Mouse (Mus musculus) heart, embryonic 11.5 days (tissue): Measurements from ENCODE around the gene Gpc6. TPM values are rescaled to one million over a fixed set of nuclear protein-coding genes. Genes with fewer than 3 reads are reported as not detected.

Experiments
- ATAC-seq: fragments of 200-750 bp; cut with Nextera tagmentation; replicated peaks from 2 replicates; pipeline ENCODE4 v1.8.0; 2017; ENCODE audit warnings: moderate library complexity; ENCODE audit not compliant: insufficient number of reproducible peaks, low FRiP score, low TSS enrichment
- H3K27ac ChIP-seq: fragments of 300-500 bp; sonication (generic); 2 replicates; pipeline ENCODE4 v1.5.1; 2014; ENCODE audit warnings: mild to moderate bottlenecking, low read depth, low read length
- H3K27me3 ChIP-seq: fragments of 300-500 bp; sonication (generic); 2 replicates; pipeline ENCODE4 v1.6.1; 2014; ENCODE audit warnings: mild to moderate bottlenecking, low read length, mixed read lengths; ENCODE audit not compliant: control insufficient read depth, insufficient read depth
- H3K36me3 ChIP-seq: fragments of 300-500 bp; sonication (generic); 2 replicates; pipeline ENCODE4 v1.6.1; 2014; ENCODE audit warnings: mild to moderate bottlenecking, low read length, moderate library complexity, mixed read lengths; ENCODE audit not compliant: control insufficient read depth, insufficient read depth
- H3K4me1 ChIP-seq: fragments of 300-500 bp; sonication (generic); 2 replicates; pipeline ENCODE4 v1.6.1; 2014; ENCODE audit warnings: low read length; ENCODE audit not compliant: control insufficient read depth, insufficient read depth
- H3K4me2 ChIP-seq: fragments of 300-500 bp; sonication (generic); 2 replicates; pipeline ENCODE4 v1.6.1; 2014; ENCODE audit warnings: mild to moderate bottlenecking, moderate library complexity
- H3K4me3 ChIP-seq: fragments of 300-500 bp; sonication (generic); 2 replicates; pipeline ENCODE4 v1.5.1; 2014; ENCODE audit warnings: low read depth, low read length
- H3K9ac ChIP-seq: fragments of 300-500 bp; sonication (generic); 2 replicates; pipeline ENCODE4 v1.6.1; 2014; ENCODE audit warnings: mild to moderate bottlenecking, low read depth, low read length, moderate library complexity
- H3K9me3 ChIP-seq: fragments of 300-500 bp; sonication (generic); replicated peaks from 2 replicates; pipeline ENCODE4 v1.6.1; 2016; ENCODE audit warnings: low read length; ENCODE audit not compliant: control insufficient read depth
- WGBS: fragments of 180-500 bp; shearing (Covaris S2); extraction: QIAGEN DNeasy Blood & Tissue Kit; methylation state at CpG from one replicate; pipeline ENCODE4 v1.1.7; 2014; ENCODE audit not compliant: insufficient replicate concordance; 5-methylcytosine and 5-hydroxymethylcytosine counted together
- polyA plus RNA-seq: library from polyadenylated mRNA; unstranded; fragments of >200 nt; fragmentation: Nextera tagmentation; extraction: Ambion mirVana; gene quantifications from 2 replicates; pipeline ENCODE4 v1.2.1, GENCODE M21; 2014

Gpc6 gene
- polyA plus RNA-seq, 1 experiment from 2014 or later, result 14.3 TPM

DNA sequence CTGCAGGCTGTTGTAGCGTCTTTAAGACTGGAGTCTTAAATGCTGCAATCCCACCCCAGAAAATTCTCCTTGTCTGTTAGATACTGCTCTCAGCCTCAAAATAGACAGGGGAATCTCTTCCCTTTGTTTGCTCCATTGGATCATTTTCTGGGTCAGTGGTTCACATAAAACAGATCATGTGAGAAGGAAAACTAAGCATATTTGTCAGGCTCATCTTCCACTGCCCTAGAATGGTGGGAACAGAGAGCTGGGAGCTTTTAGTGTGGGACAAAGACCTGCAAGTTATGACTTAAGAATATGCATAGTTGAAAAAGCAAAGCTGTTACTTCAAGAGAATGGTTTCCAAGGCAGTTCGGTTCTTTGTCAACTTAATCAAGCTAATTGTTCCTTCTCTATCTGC lies 136.4 kb downstream of the Gpc6 start:
- Histone ChIP-seq H3K27ac (no peak overlapping the region), H3K36me3 (no peaks in the 10 kb centered on the region), H3K4me2 (no peak overlapping the region), H3K4me3 (no peak overlapping the region), H3K9me3 (no peaks in the 10 kb centered on the region), H3K9ac (no peak overlapping the region), H3K4me1 (no peaks in the 10 kb centered on the region), H3K27me3 (no peaks in the 10 kb centered on the region)
- ATAC-seq, result no peak
- WGBS, result 88% methylated on average over 2 of the region's 2 CpGs

DNA sequence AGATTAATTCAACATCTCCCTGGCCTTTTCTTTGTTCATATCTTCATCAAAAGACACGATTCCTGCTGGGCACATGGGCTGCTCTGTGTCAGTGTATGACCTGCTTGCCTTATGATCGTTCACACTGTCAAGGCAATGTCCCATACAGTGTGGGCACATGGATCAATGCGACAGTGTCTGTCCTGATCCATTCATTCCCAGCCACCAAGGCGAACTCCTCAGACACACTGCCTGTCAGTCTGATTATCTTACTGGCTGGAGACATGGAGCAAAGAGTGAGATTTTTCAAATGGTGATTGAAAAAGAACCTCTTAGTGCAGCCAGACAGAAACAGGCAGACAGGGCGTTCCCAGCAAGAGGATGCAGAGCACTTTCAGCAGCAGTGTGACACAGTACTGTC lies 143.1 kb downstream of the Gpc6 start:
- no peak for ATAC-seq

DNA sequence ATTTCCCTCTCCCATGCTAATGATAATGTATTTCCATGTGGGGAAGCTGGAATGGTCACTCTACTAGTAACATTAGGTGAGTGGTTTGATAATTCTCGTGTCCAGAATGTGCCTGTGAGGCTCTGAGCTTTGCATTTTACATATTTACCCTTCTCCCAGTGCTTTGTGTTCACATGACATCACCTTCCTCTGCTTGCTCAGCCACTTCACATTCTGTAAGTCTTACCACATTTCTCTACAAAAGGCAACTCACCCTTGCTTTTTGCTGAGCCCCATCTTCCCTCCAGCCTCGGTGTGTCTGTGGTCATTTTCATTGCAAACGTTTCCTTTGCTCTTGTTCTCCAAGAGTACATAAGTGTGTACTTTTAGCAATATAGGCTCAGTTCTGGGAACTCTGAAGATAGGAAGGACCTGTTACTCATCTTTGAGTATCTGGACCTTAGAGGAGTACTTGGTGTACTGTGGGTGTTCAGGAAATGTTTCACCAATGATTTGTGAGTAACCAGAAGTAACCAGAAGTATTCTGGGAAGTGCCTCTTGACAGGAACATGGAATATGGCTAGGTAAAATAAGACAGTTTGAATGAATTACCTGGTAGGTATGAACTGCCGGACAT lies 145.5 kb downstream of the Gpc6 start:
- Histone ChIP-seq H3K9me3 (no peaks in the 10 kb centered on the region), H3K27ac (no peak overlapping the region), H3K4me2 (no peak overlapping the region), H3K9ac (no peak overlapping the region), H3K27me3 (no peaks in the 10 kb centered on the region), H3K4me3 (no peak overlapping the region), H3K4me1 (no peaks in the 10 kb centered on the region), H3K36me3 (no peaks in the 10 kb centered on the region)
- no peak for ATAC-seq
- WGBS, result 76% methylated on average over 4 of the region's 4 CpGs

More for the DNA sequence above, 143.1 kb downstream of the Gpc6 start:
- no peaks in the 10 kb centered on the region for H3K27me3 ChIP-seq
- no peak overlapping the region for H3K27ac ChIP-seq
- no peak overlapping the region for H3K9ac ChIP-seq
- H3K9me3 ChIP-seq, result no peaks in the 10 kb centered on the region
- H3K4me3 ChIP-seq, result no peak overlapping the region
- WGBS, result 75% methylated on average over 5 of the region's 5 CpGs
- no peak overlapping the region for H3K4me2 ChIP-seq
- no peaks in the 10 kb centered on the region for H3K4me1 ChIP-seq
- H3K36me3 ChIP-seq, result no peaks in the 10 kb centered on the region

DNA sequence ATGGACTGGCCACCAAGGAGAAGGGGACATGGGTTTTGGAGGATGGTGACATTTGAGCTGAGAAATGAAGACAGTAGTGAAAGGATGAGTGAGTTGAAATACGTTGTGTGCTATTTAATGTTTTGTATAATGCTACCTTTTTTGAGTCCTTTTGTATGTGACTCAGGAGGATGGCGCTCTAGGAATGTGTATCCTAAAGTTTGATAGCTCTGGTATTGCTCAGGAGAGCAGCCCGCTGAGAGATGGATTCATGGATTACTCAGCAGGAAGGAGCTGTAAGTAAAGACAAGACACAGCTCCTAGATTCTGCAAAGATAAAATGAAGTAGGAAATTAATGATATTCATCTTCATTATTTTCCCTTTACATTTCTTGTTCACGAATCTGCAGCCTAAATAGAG lies 168.5 kb downstream of the Gpc6 start:
- Histone ChIP-seq H3K9me3 (no peaks in the 10 kb centered on the region), H3K4me2 (no peak overlapping the region), H3K27ac (no peak overlapping the region), H3K4me3 (no peak overlapping the region), H3K9ac (no peak overlapping the region), H3K4me1 (no peaks in the 10 kb centered on the region), H3K27me3 (no peaks in the 10 kb centered on the region), H3K36me3 (no peaks in the 10 kb centered on the region)
- ATAC-seq, result no peak
- 79% methylated on average over 4 of the region's 4 CpGs for WGBS

DNA sequence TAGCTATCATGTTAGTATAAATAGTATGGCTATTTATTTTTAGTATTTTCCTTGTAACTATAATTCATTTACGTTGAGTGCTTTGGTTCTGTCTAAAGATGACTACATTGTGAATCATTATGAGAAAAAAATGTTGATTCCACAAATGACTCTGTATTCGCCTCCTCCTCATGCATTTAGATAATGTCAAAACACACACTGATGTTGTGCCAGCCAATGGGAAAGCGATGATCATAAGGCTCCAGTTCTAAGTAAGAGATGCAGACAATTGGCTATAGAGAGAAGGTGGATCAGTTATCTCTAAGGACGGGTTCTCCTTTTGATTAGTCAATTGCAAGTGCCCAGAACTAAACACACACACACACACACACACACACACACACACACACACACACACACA lies 181.8 kb downstream of the Gpc6 start:
- Histone ChIP-seq H3K27ac (no peak overlapping the region), H3K27me3 (no peaks in the 10 kb centered on the region), H3K4me2 (no peak overlapping the region), H3K9ac (no peak overlapping the region), H3K4me1 (no peaks in the 10 kb centered on the region), H3K9me3 (no peaks in the 10 kb centered on the region), H3K36me3 (no peaks in the 10 kb centered on the region), H3K4me3 (no peak overlapping the region)
- WGBS, result 81% methylated on average over 4 of the region's 4 CpGs
- no peak for ATAC-seq

DNA sequence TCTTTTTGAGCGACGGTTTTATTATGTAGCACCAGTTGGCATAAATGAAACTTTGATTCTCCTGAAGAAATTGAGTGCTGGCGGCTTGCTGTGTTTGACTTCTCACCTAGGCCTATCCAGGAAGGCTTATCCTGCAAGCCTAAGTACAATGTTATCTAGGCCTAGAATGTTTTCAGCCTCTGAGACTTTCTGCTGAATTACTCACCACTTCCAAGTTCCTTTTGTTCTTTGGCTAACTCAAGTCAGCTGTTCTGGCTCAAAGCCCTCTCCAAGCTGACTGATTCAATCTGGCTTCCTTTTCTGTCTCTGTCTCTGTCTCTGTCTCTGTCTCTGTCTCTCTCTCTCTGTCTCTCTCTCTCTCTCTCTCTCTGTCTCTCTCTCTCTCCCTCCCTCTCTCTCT lies 188.0 kb downstream of the Gpc6 start:
- WGBS, result 66% methylated on average over 3 of the region's 3 CpGs
- no peak for ATAC-seq

DNA sequence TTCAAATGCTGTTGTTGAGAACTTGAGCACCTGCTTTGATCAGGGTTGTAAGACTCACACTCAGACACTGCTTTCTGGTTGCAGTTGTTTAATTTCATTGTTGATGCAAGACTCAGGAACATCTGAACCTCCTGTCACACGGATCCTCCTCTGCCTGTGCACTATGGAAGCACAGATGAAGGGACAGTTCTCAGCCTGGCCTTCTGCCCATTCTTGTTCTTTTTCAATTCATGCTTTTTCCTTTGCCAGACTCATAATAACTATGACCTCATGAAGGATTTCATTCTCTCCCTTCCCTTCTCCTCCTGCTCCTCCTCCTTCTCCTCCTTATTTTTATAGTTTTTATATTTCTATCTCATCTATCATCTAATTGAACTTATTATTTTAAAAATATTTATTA lies 196.9 kb downstream of the Gpc6 start:
- Histone ChIP-seq H3K27ac (no peak overlapping the region), H3K4me3 (no peak overlapping the region), H3K36me3 (no peaks in the 10 kb centered on the region), H3K9ac (no peak overlapping the region), H3K4me2 (no peak overlapping the region), H3K4me1 (no peaks in the 10 kb centered on the region), H3K9me3 (no peaks in the 10 kb centered on the region), H3K27me3 (no peaks in the 10 kb centered on the region)
- 68% methylated on average over 1 of the region's 1 CpGs for WGBS
- ATAC-seq, result no peak

More for the DNA sequence above, 188.0 kb downstream of the Gpc6 start:
- Histone ChIP-seq H3K9me3 (no peaks in the 10 kb centered on the region), H3K27me3 (no peaks in the 10 kb centered on the region), H3K4me2 (no peak overlapping the region), H3K36me3 (no peaks in the 10 kb centered on the region), H3K27ac (no peak overlapping the region), H3K9ac (no peak overlapping the region), H3K4me3 (no peak overlapping the region), H3K4me1 (no peaks in the 10 kb centered on the region)

DNA sequence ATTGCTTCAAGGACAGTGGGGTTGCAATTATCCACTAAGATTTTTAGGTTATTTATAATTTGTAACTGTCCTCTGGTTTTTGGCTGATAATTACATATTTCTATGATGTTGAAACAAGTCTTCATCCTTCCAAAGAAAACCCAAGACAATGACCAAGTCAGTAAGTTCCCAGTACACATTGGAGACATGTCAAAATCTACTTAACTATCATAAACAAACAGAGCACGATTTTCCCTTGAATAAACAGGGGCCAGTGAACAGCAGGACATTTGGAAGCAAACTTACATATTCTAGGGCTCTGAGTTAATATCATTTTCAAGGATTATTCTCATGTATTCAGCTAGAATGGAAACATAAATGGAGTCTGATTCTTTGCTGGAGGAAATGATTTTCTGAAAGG lies 205.2 kb downstream of the Gpc6 start:
- no peaks in the 10 kb centered on the region for H3K27me3 ChIP-seq
- no peaks in the 10 kb centered on the region for H3K9me3 ChIP-seq
- no peak overlapping the region for H3K9ac ChIP-seq
- H3K4me2 ChIP-seq, result no peak overlapping the region
- H3K36me3 ChIP-seq, result no peaks in the 10 kb centered on the region
- WGBS, result 53% methylated on average over 1 of the region's 1 CpGs
- H3K4me1 ChIP-seq, result no peaks in the 10 kb centered on the region
- no peak overlapping the region for H3K4me3 ChIP-seq
- H3K27ac ChIP-seq, result no peak overlapping the region
- no peak for ATAC-seq

DNA sequence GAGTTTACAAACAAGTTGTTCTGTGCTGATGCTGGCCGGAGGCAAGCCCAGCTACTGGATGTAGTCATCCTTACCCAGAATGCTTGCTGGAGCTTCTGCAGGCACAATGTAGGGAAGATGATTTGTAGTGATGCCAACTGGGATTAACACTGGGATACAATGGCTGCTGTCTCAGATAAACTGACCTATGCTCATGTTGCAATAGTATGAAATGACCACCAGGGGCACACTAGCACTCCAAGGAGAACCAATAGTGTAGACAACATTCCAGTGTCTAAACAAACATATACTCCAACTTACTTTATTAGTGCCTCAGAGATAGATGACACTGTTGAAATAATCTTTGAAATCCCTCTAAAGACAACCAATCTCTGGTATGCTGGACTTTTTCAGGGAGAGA lies 206.2 kb downstream of the Gpc6 start:
- Histone ChIP-seq H3K4me3 (no peak overlapping the region), H3K27me3 (no peaks in the 10 kb centered on the region), H3K36me3 (no peaks in the 10 kb centered on the region), H3K27ac (no peak overlapping the region), H3K4me1 (no peaks in the 10 kb centered on the region), H3K9me3 (no peaks in the 10 kb centered on the region), H3K4me2 (no peak overlapping the region), H3K9ac (no peak overlapping the region)
- no peak for ATAC-seq
- 93% methylated on average over 1 of the region's 1 CpGs for WGBS
